Mouse (Mus musculus) granulocyte monocyte progenitor cell, adult 5-6 weeks (primary cell): ENCODE data around the gene Megf6. TPM values are rescaled to one million over a fixed set of nuclear protein-coding genes. Genes with fewer than 3 reads are reported as not detected.

ENCODE experiments used
- ATAC-seq: replicated peaks from 2 replicates; pipeline ENCODE4 v1.8.0; 2016; ENCODE audit warnings: mild to moderate bottlenecking, moderate TSS enrichment, inconsistent platforms; ENCODE audit not compliant: poor library complexity, severe bottlenecking
- total RNA-seq, 2 experiments: library from RNA; stranded (forward) in 1 of 2; stranded (reverse) in 1 of 2; fragments of 200-712, 200-1000 nt in 1 of 2; fragments of >200 nt in 1 of 2; fragmentation: Nextera tagmentation in 1 of 2; gene quantifications; 2 replicates each; pipeline ENCODE4 v1.2.3; 2014 to 2017

The Megf6 gene
- total RNA-seq, 2 experiments from 2014 or later, result not detected

DNA sequence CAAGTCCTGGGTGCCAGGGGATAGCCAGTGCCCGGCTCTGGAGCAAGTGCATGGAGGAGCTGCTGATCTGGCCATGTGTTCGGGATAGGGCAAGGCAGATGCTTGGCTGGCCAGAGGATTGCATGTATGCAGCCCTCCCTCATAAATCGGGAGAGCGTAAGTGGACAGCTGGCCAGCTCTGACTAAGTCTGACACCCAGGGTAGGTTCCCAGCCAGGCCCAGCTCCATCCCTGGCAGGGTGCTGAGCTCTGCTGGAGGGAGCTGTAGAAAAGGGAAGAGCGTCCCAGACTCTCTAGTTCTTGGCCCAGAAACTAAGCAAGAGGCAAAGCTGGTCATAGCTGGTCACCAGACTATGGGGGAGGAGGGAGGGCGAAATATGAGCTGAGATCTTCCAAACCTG lies 38.5 kb downstream of the Megf6 start:
- no peak for ATAC-seq

DNA sequence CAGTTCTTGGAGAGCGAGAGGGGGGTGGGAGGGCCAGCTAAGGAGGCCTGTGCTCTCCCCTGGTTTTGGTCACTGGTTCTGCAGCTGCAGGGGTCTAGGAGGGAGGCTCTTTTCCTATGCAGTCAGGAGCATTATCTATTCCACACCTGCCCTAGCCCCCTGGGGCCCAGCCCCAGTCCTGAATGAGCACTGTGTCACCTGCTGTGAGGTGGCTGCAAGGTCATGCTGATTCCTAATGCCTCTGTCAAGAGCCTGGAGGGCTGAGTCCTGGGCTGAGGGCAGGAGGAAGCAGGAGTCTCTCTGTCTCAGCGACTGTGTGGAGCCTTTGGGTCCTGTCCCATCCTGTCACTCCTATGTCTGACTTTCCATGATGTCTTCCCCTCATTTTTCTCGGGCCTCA lies 39.3 kb downstream of the Megf6 start:
- no peak for ATAC-seq

DNA sequence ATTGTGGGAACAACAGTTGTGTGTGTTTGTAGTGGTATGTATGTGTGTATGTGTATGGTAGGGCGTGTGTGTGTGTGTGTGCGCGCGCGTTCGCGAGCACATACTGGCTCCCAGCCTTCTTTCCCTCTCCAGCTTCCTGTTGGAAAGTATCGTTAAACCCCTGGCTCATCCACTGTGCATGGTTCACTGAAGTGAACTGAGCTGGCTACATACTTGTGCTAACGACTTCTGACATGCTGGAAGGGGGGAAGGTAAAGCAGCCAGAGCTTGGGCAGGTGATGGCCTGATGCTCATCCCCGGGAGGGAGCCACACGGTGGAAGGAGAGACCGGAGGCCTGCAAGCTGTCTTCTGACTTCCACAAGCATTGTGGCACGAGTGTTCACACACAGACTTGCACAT lies 40.9 kb downstream of the Megf6 start:
- ATAC-seq, result no peak

DNA sequence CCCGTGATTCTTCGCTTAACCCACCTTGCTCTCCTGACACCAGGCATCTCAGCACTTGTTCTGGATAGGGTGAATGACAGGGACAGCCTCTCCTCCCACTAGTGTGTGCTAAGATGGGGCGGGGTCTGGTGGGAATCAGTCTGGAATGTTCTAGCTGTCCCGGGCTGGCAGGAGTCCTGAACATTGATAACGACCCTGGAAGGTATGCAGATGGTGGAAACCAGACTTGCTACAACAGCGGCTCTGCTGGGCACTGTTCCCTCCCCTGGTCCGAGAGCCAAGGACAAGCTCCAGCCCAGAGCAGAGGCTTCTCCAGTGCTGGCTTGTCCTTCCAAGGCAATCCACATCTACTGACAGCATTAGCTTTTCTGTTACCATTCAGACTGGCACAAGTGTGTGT lies 43.1 kb downstream of the Megf6 start:
- no peak for ATAC-seq

DNA sequence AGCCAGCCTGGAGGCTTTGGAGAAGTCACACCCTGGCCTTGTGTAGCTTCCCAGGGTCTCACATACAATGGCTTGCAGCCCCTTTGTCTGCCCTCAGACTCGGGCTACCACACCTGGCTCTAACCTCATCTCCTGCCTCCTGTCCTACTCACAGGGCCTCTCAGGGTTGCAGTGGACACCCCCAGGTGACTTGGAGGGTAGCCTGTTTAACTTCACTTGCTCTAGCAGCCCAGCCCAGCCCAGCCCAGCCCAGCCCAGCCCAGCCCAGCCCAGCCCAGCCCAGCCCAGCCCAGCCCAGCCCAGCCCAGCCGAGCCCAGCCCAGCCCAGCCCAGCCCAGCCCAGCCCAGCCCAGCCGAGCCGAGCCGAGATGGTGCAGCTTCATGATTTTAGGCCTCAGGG lies 43.5 kb downstream of the Megf6 start:
- ATAC-seq, result no peak

DNA sequence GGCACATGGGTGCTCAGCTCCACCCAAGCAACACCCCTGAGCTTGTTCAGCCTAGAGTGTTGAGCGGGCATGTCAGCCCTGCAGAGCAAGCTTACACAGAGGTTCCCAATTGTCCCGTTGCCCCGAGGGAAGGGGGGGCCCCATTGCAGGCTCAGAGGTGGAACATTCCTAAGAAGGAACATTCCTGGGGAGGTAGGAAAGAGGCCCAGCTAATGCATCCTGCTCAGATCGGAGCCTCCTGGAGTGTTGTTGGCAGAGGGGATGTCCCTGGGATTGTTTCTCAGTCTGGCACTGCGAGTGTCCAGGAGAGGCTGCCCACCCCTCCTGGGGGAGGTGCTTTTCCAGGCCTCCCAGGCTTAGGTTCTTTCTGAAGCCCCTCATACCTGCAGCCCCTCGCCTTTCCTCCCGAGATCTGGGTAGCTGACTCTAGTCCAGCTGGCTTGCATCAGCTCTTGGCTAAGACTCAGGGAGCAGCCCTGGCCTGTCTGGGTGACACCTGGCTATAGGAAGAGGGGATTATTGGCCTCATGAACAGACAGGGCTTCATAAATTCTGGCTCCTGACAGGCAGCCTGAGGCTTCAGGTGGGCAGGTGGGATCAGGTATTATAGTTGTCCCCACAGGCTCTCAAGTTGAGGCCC lies 47.3 kb downstream of the Megf6 start:
- no peak for ATAC-seq

DNA sequence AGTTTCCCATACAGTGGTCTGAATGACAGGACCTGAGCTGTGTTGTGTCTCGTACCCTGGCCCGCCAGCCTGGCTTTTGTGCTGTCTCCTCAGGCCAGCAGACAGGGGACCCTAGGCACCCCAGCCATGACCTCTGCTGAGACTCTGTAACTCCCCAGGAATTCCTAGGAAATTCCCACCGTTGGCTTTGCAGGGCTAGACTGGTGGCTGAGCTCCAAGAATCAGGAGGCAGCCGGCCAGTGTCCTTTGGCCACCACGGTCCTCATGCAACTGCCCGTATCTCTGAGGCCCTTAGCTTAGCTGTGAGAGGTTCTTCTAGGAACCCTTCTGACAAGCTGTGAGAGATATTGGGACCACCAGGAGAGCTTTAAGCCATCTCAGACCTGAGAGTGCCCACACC lies 52.2 kb downstream of the Megf6 start:
- no peak for ATAC-seq

DNA sequence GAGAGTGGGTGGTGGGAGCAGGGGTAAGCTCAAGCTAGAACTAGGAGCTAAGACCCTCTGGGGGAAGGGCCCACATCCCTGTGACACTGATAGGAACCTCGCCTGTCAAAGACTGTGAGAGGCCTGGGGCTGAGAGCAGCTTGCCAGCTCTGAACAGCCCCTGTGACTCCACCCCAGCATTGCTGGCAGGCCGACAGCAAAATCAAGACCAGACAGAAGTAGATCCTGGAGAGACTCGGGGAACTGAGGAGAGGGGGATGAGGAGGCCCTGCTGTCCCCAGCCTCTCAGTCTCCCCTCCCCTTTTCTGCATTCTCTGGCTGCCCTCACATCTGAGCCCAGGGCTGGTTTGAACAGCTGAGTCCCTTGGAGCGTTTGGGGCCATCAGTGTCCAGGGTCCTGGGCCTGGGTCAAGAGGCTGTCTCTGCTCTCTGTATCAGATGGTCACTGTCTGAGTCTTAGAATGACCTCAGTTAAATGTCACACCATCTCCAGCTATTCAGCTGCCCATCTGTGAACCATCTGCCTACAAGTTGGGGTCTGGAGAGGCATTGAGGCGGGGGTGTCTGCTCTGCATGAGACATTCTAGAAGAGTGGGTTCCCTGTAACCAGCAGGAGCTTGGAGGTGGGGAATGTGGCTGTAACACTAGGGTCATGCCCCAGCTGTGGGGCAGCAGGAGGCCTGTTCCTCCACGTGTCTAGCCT lies 53.9 kb downstream of the Megf6 start:
- no peak for ATAC-seq

DNA sequence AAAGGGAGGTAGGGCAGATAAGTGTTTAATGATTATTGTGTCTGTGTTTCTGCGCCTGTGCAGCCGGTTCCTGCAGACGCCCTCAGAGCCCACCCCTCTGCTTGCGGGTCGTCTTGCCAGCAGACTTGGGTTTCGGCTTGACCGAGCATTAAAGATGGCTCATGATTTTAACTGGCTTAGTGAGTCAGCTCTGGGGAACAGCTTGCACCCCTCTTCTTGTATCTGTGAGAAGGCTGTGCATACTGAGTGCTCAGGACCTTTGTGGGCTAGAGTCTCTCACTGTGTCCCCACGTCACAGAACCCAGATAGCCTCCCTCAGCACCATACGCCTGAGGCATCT lies 54.4 kb downstream of the Megf6 start:
- no peak for ATAC-seq

DNA sequence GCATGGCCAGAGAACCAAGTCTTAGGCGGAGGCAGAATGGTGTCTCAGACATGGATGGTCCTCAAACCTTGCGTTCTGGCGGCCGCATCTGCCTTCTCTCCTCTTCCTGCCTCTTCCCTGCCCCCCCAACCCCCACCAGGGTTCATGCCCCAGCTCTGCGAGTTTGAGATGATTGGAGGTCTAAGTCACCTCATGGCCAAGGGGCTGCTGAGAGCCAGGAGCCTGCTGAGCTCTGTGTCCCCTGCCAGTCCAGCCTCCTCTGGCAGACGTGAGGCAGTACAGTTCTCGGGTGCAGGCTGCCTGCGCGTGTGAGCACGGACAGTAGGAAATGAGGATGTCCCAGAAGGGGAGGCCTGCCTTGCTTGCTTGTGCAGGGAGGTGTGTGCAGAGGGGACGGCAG lies 56.1 kb downstream of the Megf6 start:
- no peak for ATAC-seq

DNA sequence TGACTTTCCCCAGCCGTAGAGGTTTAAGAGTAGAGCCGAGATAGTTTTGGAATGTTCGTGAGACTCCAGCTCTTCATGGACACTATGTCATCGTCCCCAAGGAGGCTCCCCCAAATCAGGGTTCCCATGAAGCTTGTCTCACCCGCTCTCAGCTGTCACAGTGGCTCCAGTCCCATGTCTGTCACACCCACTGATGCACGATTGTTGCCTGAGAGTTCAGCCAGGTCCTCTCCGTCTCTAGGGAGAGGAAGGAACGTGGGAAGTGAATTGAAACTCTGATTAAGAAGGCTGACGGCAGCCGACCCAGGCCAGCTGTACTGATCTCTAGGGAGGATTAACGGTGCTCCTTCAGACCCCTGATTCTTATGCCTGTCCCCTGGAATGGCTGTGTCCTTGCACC lies 57.8 kb downstream of the Megf6 start:
- ATAC-seq, result no peak

DNA sequence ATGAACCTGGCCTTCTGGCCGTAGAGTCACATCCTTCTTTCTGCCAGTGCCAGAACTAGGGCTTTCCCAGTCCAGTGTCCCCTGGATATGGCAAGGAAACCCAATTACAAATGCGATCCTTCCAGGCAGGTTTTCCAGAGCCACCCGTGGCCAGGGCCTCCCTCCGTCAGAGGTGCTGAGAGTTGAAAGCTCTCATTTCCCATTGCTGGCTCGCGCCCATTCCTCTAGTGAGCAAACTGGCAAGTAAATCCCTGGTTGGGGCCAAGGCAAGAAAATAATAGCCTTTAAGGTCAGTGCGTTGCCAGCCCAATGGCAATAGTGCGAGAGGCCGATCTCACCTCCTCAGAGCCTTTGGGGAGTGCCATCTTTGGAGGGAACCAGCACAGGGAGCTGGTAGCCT lies 59.0 kb downstream of the Megf6 start:
- ATAC-seq, result no peak

DNA sequence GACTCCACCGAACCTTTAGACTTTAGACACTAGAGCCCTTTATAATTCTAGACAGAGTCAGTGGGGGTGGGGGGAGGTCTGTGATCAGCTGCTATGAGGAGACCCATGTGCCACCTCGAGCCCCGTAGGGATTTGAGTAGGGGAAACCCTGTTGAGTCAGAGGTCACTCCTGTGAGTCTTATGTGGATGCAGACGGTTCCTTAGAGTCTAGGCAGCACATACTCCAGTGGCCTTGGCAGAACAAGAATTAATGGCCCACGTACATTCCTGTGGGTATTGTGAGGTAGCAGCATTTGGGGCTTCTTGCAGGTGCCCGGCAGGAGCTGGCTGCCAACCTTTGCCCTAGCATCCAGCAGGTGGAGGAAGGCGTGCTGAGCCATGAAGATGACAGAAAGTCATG lies 60.9 kb downstream of the Megf6 start:
- no peak for ATAC-seq

DNA sequence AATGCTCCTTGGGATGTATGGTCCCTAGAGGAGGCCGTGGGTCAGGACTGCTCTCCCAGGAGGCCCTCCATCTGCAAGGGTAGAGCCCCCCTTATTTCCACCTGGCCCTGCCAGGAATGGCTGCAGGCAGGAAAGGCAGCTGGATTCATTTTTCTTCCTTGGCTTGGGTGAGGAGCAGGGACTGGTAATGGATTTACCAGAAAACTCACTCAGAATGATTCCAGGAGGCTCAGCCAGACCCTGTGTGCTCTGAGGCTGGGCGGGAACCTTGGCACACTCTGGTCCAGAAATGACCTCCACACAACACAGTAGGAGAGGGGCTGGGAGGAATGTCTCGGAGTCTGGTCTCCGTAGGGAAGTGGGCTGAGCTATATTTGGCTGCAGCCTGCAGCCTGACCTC lies 61.8 kb downstream of the Megf6 start:
- no peak for ATAC-seq

DNA sequence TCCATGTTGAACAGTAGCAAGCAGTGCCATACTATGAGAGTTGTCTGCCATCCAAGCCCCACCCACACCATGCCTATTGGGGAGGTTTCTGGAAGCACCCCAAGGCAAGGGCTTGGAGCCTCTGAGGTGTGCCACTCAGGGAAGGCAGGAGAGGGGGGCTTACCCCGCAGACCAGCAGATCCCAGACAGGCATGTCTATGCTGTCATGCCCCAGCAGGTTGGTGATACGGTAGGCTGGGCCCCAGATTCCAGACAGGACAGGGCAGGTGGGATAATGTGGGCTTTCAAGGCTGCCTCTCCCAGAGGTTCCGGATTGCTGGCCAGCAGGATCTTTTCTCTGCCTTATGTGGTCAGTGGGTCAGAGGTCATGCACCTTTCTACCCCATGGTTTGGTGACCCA lies 65.5 kb downstream of the Megf6 start:
- no peak for ATAC-seq

DNA sequence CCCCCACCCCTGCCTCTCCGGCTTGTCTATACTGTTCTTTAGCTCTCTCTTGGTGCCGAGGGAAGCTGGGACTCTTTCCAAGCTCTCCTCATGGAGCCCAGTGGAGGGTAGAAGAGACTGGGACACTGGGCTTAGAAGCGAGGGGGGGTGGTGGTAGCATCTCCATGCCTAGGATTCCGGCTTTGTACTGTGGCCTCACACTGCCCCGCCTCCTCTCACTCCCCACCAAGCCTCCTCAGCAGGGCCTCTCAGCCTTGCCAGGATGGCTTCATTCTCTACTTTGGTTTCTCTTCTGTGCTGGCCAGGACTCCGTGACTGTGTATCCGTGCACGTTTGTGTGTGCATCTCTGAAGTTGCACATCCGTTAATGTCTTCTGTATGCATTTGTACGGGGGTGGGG lies 66.4 kb downstream of the Megf6 start:
- no peak for ATAC-seq

DNA sequence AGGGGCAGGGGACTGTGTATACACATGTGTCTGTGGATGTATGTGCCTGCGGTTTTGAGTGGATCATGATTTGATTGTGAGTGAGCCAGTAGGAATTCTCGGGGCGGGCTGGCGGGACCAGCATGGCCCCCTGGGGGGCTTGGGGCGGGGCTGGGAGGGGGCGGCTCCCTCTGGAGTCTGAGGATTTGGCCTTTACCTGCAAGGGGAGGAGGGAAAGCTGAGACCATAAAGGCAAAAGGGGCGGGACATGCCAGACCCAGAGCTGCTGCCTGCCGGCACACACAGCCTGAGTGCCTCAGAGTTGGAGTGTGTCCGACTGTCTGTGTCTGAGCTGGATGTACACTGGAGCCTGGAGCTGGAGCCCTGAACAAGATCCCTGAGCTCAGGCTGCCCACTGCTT lies 66.8 kb downstream of the Megf6 start:
- no peak for ATAC-seq

DNA sequence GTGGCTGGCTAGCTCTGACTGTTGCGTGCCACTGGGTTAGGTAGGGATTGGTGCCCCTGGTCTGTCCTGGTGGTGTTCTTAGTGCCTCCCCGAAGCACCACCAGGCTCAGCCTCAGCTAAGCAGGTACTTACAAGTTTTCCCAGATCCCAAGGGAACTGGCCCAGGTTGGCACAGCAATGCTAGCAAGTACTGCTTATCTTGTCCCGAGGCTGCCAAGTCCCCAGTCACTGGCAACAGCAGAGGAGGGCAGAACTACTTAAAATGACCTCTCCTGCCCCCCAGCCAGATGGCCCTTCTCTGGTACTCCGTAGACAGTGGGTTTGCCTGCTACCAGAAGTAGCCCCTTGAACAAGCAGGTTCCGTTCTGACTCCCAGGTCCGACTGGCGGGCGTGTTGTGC lies 68.7 kb downstream of the Megf6 start:
- no peak for ATAC-seq

DNA sequence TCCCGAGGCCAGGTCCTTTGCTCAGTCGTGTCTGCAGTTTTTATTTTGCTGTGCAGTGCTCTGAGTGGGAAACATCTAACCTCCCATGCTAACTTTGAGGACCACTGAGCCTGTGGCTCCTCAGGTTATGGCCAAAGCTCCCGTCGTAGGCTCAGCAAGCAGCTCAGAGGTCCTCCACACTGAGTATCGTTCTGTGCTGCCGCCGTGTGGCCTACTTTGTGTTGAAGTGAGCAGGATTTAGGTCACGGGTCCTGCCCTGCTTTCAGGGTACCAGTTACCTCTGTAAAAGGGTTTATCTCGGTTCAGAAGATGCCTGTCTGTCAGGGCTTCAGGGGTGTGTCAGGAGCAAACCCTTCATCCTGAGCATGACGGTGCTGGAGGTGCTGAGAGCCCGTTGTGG lies 70.1 kb downstream of the Megf6 start:
- no peak for ATAC-seq

DNA sequence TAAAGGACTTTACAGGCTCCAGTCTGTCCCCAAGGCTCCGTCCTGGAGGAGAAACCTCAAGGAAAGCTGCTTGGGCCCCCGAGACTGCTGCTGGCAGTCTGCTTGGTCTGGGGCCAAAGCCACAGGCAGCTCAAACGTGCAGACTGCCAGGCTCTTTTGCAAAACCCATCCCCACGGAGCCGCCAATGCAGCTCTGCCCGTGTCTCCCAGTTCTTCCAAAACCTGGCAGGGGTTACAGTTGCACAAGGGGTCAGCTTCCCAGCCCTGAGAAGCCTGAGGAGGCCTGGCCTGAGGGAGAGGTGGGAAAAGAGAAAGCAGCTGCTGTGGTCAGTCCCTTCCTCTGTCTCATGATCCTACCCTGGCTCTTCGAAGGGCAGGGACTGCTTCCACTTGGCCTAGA lies 74.8 kb downstream of the Megf6 start:
- no peak for ATAC-seq

DNA sequence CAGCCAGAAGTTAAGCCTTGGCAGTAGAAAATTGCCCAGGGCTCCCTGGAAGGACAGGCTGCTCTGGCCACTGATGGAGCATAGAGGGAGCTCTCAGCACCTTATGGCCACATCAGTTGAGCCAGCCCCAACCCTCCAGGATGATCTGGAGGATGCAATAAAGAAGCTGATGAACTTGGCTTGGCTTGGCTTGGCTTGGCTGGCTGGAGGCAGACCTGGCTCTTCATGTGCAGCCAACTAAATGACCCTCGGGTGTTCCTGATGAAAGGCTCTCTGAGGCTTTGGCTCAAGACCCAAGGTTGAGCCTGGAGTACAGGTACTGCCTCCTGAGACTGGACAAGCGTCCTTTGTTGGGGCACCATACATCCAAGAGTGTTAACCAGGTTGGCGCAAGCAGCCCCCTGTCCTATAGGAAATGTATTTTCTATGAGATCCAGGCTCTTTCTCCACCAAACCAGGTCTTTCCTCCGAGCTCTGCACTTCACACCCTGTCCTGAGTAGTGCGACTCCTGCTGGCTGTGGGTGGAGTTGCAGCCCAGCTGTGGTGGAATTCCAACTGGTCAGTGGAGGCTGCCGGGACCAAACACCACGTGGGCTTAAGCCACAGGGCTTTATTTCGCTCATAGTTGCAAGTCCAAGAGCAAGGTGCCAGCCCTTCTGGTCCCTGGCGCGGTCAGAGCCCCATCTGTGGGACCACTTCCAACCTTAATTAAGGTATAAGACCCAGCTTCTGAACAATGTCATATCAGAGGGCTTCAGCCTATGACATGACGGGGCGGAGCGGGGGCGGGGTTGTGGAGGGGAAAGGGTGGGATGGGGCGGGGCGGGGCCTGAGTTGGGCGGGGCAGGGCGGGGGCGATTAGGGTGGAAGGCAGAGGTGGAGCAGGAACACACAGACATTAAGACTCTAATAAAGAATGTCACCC lies 75.8 kb downstream of the Megf6 start:
- peak; percentile 89 for ATAC-seq
